Mouse (Mus musculus): ENCODE measurements at regions not wholly inside any gene's neighbourhood (a gene's known extent, or its start where the extent isn't known, plus 50 kb on each side); places are given as distances from the start of the nearest gene placed in this dataset.

DNA sequence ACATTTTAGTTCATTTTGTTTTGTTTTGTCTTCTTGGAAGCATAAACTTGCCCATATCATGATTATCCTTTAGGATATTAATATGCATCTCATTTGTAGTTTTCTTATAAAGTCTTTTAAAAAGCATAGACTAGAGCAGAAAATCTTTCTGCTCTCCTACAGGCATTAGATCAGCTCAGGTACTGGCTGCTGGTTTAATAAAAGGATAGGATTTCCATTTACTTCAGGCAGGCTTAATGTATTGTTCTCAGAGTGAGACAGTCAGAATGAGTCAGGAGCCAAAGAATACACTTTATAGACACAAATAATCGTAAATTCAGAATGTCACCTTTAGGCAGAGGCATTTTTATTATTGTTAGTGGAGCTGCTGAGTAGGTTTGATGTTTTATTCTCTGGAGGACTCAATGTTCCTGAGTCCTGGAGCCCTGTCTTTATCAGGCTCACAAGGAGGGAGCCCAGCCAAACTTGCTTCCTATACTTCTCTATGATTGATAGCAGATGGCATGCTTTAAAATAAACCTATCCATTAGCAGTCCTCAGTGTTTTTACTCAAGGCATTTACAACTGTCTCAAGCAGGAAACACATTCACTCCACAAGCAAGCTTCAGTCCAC, 469.5 kb upstream of the Zeb2 start:
- TF ChIP-seq CTCF (IDR thresholded peaks at IDR 0.05; ENCODE audit: low read depth) (no peak), EP300 (IDR thresholded peaks at IDR 0.05; ENCODE audit: low read depth) (no peak)
